Mouse (Mus musculus): ENCODE data around the gene Igsf21. TPM values are rescaled to one million over a fixed set of nuclear protein-coding genes. Genes with fewer than 3 reads are reported as not detected.

Gene Igsf21
- polyA plus RNA-seq, 1 experiment from 2014 or later, result 50.8 TPM

- Histone ChIP-seq H3K36me3 (no peaks in the 10 kb centered on the region), H3K9ac (replicated peaks) (no peak overlapping the region), H3K27me3 (no peaks in the 10 kb centered on the region), H3K27ac (replicated peaks) (no peak overlapping the region; the same call in 1 of the 2 replicates), H3K4me1 (peaks cover 15% of the 10 kb centered on the region), H3K4me3 (no peak overlapping the region), H3K9me3 (no peaks in the 10 kb centered on the region), H3K4me2 (replicated peaks) (no peak overlapping the region)
- WGBS, result 43% methylated on average over 12 of the region's 12 CpGs
- no peak for ATAC-seq (replicated peaks)
Measured at GRCm38 (mm10) chr4:140043953-140044352, 202.6 kb downstream of the Igsf21 start.

DNA sequence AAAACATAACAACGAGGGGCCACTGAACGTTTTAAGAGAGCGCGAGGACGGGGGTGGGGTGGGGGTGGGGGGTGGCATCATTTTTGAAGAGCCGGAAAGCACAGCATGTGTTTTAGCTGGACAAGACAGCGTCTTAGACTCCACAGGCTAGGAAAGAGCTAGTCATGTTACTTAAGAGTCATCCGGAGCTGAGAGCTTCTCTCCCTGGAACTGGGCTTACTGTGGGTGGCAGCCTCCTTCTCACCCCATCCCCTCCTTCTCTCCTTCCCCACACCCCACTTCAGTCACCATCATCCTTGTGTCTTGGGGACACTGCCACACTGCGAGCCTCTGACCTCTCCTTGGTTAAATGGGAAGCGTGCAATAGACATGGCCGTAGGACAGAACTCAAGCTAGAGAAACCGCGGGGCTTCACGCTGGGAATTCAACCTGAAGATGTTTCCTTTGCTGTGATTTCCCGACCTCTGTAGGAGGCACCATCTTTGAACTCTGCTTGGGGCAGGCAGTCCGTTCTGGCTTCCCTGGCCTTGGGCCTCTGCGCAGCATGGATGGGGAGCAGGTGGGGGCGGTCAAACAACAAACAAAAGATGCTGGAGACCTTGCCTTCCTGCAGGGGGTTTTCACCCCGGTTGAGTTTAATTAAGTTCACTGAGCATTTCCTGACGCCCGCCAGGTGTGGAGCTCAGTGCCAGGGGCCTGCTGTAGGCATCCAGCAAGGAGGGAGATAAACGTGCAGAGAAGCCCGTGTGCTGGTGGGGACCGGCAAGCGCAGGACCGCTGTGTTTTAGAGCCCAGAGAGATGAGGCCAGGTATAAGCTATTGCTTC is 207.8 kb downstream of the Igsf21 start:
- Histone ChIP-seq H3K27ac (replicated peaks) (no peak overlapping the region), H3K9ac (replicated peaks) (0 out of 2 replicates have a peak overlapping the region, but pooled peaks have one; percentile 3), H3K4me1 (peaks cover 25% of the 10 kb centered on the region), H3K9me3 (no peaks in the 10 kb centered on the region), H3K4me2 (replicated peaks) (no peak overlapping the region), H3K27me3 (no peaks in the 10 kb centered on the region), H3K4me3 (no peak overlapping the region), H3K36me3 (no peaks in the 10 kb centered on the region)
- 6% methylated on average over 26 of the region's 26 CpGs for WGBS
- ATAC-seq (replicated peaks), result 0 out of 2 replicates have a peak, but pooled peaks have one; percentile 27

GRCm38 (mm10) chr4:140037784-140038387 is 208.7 kb downstream of the Igsf21 start:
- peak; percentile 66; the same call in 1 of the 2 replicates for ATAC-seq (replicated peaks)
- no peak overlapping the region for H3K27ac ChIP-seq (replicated peaks)
- WGBS, result 5% methylated on average over 13 of the region's 13 CpGs
- no peak overlapping the region for H3K4me3 ChIP-seq
- no peaks in the 10 kb centered on the region for H3K27me3 ChIP-seq
- no peaks in the 10 kb centered on the region for H3K9me3 ChIP-seq
- H3K36me3 ChIP-seq, result no peaks in the 10 kb centered on the region
- no peak overlapping the region for H3K4me2 ChIP-seq (replicated peaks)
- H3K4me1 ChIP-seq, result peaks cover 24% of the 10 kb centered on the region
- H3K9ac ChIP-seq (replicated peaks), result no peak overlapping the region

DNA sequence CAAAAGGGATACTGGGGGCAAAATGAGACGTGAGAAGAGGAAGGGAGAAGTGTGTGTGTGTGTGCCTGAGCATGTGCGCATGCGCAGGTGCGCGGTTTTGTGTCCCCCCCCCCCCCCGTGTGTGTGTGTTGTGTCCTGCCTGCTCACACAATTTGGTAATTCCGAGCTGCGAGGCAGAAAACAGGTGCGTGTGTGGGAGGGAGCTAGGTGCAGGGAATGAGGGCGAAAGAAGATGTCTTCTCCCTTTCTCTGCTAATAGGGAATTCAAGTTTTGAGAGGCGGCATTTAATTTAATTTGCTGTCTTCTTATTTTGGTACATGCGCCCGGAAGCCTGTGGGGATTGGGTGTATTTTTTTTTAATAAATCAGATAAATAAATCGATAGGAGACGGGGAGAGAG is 211.4 kb downstream of the Igsf21 start:
- H3K27ac ChIP-seq (replicated peaks), result no peak overlapping the region
- H3K4me2 ChIP-seq (replicated peaks), result no peak overlapping the region
- no peaks in the 10 kb centered on the region for H3K36me3 ChIP-seq
- no peaks in the 10 kb centered on the region for H3K9me3 ChIP-seq
- WGBS, result 72% methylated on average over 14 of the region's 15 CpGs
- H3K27me3 ChIP-seq, result no peaks in the 10 kb centered on the region
- peaks cover 31% of the 10 kb centered on the region for H3K4me1 ChIP-seq
- H3K9ac ChIP-seq (replicated peaks), result no peak overlapping the region
- no peak overlapping the region for H3K4me3 ChIP-seq
- no peak for ATAC-seq (replicated peaks)

DNA sequence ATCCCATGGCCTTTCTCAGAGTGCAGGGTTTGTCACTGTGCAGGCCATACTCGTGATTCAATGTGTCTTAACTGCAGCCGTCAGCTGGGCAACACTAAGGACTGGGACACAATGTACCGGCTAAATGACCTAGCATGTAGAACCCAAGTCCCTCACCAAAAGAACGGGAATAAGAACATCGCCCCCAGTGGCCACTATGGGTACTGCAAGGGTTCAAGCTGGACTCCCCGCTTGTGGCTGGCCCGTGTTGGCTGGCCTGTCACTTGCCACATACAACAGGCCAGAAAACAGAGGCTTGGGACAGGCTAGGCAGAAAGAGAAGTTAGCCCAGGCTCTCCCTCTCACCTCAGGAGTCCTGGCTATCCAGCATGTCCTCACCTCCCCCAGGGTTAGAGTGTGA is 213.2 kb downstream of the Igsf21 start:
- H3K27me3 ChIP-seq, result no peaks in the 10 kb centered on the region
- no peak overlapping the region for H3K9ac ChIP-seq (replicated peaks)
- H3K36me3 ChIP-seq, result no peaks in the 10 kb centered on the region
- no peak overlapping the region for H3K4me3 ChIP-seq
- H3K4me2 ChIP-seq (replicated peaks), result no peak overlapping the region
- H3K27ac ChIP-seq (replicated peaks), result no peak overlapping the region
- 37% methylated on average over 7 of the region's 7 CpGs for WGBS
- H3K4me1 ChIP-seq, result peaks cover 37% of the 10 kb centered on the region
- no peak for ATAC-seq (replicated peaks)
- H3K9me3 ChIP-seq, result no peaks in the 10 kb centered on the region

DNA sequence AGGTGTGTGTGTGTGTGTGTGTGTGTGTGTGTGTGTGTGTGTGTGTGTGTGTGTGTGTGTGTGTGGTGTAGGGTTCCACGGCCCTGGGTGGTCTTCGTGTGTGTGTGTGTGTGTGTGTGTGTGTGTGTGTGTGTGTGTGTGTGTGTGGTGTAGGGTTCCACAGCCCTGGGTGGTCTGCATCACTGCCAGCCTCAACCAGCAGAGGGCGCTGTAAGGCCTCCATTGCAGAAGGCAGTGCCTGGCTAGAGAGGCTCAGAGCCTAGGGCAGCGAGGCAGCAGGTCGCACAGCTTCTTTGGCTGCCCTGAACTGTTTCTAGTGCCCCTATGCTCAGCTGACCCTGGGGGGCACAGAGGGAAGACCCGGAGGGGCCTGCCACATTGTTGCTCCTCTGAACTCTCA is 216.2 kb downstream of the Igsf21 start:
- H3K36me3 ChIP-seq, result no peaks in the 10 kb centered on the region
- H3K9ac ChIP-seq (replicated peaks), result no peak overlapping the region
- WGBS, result 27% methylated on average over 4 of the region's 6 CpGs
- H3K27ac ChIP-seq (replicated peaks), result peak overlapping the region; percentile 83
- peaks cover 26% of the 10 kb centered on the region for H3K4me1 ChIP-seq
- no peak overlapping the region for H3K4me3 ChIP-seq
- H3K4me2 ChIP-seq (replicated peaks), result no peak overlapping the region
- peak; percentile 38; the same call in 1 of the 2 replicates for ATAC-seq (replicated peaks)
- H3K27me3 ChIP-seq, result no peaks in the 10 kb centered on the region
- H3K9me3 ChIP-seq, result no peaks in the 10 kb centered on the region

DNA sequence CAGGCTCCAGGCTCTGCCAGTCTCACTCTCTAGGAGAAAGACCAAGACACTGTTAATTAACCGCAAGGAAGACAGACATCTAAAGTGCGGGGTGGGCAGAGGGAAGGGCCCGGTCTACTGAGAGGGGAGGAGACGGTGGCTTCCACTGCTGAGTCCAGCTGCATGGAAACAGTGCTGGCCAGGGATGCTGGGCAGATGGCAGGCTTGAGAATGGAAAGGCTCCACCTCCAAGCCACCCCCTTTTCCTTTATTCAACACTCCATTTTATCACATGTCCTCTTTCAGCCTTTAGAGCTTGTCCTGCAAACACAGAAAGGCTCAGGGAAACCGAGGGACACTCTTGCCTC is 216.6 kb downstream of the Igsf21 start:
- WGBS, result 9% methylated on average over 5 of the region's 5 CpGs
- Histone ChIP-seq H3K27ac (replicated peaks) (peak overlapping the region; percentile 83), H3K4me3 (no peak overlapping the region), H3K9me3 (no peaks in the 10 kb centered on the region), H3K9ac (replicated peaks) (no peak overlapping the region), H3K27me3 (no peaks in the 10 kb centered on the region), H3K4me1 (peaks cover 23% of the 10 kb centered on the region), H3K4me2 (replicated peaks) (no peak overlapping the region), H3K36me3 (no peaks in the 10 kb centered on the region)
- peak; percentile 78 for ATAC-seq (replicated peaks)

GRCm38 (mm10) chr4:140029324-140030039 is 217.1 kb downstream of the Igsf21 start:
- H3K36me3 ChIP-seq, result no peaks in the 10 kb centered on the region
- H3K9ac ChIP-seq (replicated peaks), result 0 out of 2 replicates have a peak overlapping the region, but pooled peaks have one; percentile 32
- peak; percentile 21 for ATAC-seq (replicated peaks)
- H3K4me2 ChIP-seq (replicated peaks), result no peak overlapping the region
- no peaks in the 10 kb centered on the region for H3K27me3 ChIP-seq
- H3K4me3 ChIP-seq, result no peak overlapping the region
- H3K9me3 ChIP-seq, result no peaks in the 10 kb centered on the region
- H3K27ac ChIP-seq (replicated peaks), result peak overlapping the region; percentile 83
- H3K4me1 ChIP-seq, result peaks cover 22% of the 10 kb centered on the region
- WGBS, result 21% methylated on average over 9 of the region's 9 CpGs

DNA sequence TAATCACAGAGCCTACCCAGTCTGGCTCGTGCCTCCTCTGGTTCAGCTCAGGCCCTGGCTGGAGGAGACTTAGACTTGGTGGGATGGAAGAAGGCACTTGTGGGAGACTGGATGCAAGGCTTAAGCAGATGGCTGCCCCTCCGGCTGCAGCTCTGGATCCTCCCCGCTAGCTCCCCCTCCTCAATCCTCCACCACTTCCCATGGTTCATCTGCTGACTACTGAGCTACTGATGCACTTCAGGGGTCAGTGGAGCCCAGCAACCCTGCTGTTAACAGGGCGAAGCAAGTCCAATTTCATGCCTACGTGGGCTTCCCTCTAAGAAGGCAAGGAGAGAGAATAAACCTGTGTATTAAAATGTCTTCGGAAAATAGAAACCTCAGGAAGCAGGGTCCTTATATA is 222.8 kb downstream of the Igsf21 start:
- Histone ChIP-seq H3K4me1 (0 out of 2 replicates have a peak, but pooled peaks cover 1% of the 10 kb centered on the region), H3K36me3 (no peaks in the 10 kb centered on the region), H3K9ac (replicated peaks) (no peak overlapping the region), H3K4me2 (replicated peaks) (no peak overlapping the region), H3K4me3 (no peak overlapping the region), H3K9me3 (no peaks in the 10 kb centered on the region), H3K27me3 (no peaks in the 10 kb centered on the region), H3K27ac (replicated peaks) (no peak overlapping the region)
- WGBS, result 73% methylated on average over 6 of the region's 6 CpGs
- ATAC-seq (replicated peaks), result no peak

GRCm38 (mm10) chr4:140015916-140016315 is 230.7 kb downstream of the Igsf21 start:
- no peak overlapping the region for H3K27ac ChIP-seq (replicated peaks)
- H3K36me3 ChIP-seq, result no peaks in the 10 kb centered on the region
- H3K9me3 ChIP-seq, result no peaks in the 10 kb centered on the region
- H3K4me2 ChIP-seq (replicated peaks), result no peak overlapping the region
- no peak overlapping the region for H3K9ac ChIP-seq (replicated peaks)
- H3K4me3 ChIP-seq, result no peak overlapping the region
- H3K27me3 ChIP-seq, result no peaks in the 10 kb centered on the region
- ATAC-seq (replicated peaks), result no peak
- H3K4me1 ChIP-seq, result peaks cover 9% of the 10 kb centered on the region
- WGBS, result 67% methylated on average over 7 of the region's 7 CpGs

DNA sequence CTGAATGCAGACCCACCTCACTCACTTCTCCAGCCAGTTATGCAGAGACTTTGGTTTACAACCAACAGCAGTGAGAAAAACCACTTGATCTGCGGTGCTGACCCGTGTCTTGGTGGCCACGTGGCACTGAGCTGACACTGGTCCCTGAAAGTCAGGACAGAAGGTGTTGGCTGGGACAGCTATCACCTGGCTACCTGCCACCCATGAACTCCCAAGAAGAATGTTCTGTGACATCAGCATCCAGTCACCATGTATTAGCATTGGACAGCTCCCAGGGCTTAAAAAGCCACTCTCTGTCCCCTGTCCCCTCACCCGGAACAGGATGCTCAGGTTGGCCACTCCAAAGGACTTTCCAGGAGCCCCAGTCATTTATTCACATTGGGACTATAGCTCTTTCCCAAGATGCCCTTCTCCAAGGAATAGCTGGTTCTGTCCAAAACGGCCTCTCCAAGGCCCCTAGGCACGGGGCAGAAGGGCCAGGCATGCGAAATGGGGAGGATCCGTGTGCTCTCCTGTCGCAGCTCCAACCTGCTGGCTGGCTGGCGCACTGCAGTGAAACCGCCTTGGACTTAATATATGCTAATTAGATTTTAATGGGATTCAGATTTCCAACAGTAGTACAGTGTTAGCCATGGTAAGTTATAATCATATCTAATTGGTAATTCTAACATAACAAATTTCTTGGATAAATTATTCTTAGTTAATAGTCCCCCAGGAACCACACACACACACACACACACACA is 235.7 kb downstream of the Igsf21 start:
- no peaks in the 10 kb centered on the region for H3K9me3 ChIP-seq
- 44% methylated on average over 11 of the region's 11 CpGs for WGBS
- no peak overlapping the region for H3K27ac ChIP-seq (replicated peaks)
- H3K4me3 ChIP-seq, result no peak overlapping the region
- peak; percentile 89 for ATAC-seq (replicated peaks)
- no peak overlapping the region for H3K4me2 ChIP-seq (replicated peaks)
- no peaks in the 10 kb centered on the region for H3K36me3 ChIP-seq
- no peak overlapping the region for H3K9ac ChIP-seq (replicated peaks)
- H3K4me1 ChIP-seq, result peaks cover 13% of the 10 kb centered on the region
- no peaks in the 10 kb centered on the region for H3K27me3 ChIP-seq
